In genomic region chr6:145116098-145116672, GRCm38 (mm10) we compare ENCODE assay signal across 8 mouse cellular contexts. TPM values are rescaled to one million over a fixed set of nuclear protein-coding genes. Genes with fewer than 3 reads are reported as not detected.
A peak's percentile ranks its signal among the peaks of the same experiment; 100 is the strongest.
DNase-seq lines count a peak whose midpoint lies in the region; ATAC-seq lines count a peak whose summit lies in the region.

No protein-coding gene starts in this region.

- 13% methylated on average over 4 of the region's 4 CpGs for WGBS in lung, embryonic 16.5 days
- 2% methylated on average over 4 of the region's 4 CpGs for WGBS in forebrain, embryonic 15.5 days
- 94% methylated on average over 4 of the region's 4 CpGs for WGBS in macrophage (ENCODE audit: missing documents)

- H3K9me3 ChIP-seq in lung, embryonic 16.5 days (ENCODE audit: control insufficient read depth, low read length): no peaks in the 10 kb centered on the region
- H3K9me3 ChIP-seq in forebrain, embryonic 15.5 days: no peaks in the 10 kb centered on the region

- H3K36me3 ChIP-seq in lung, embryonic 16.5 days (ENCODE audit: control insufficient read depth, insufficient read depth, low read length): no peaks in the 10 kb centered on the region
- H3K36me3 ChIP-seq in forebrain, embryonic 15.5 days: no peaks in the 10 kb centered on the region
- no peaks in the 10 kb centered on the region for H3K36me3 ChIP-seq in macrophage (ENCODE audit: inconsistent target)

- H3K27me3 ChIP-seq in lung, embryonic 16.5 days (ENCODE audit: control insufficient read depth, insufficient read depth, low read depth, low read length): no peaks in the 10 kb centered on the region
- H3K27me3 ChIP-seq in forebrain, embryonic 15.5 days: no peaks in the 10 kb centered on the region

- no peaks in the 10 kb centered on the region for H3K79me2 ChIP-seq in macrophage (ENCODE audit: inconsistent target)

- 0 out of 2 replicates have a peak overlapping the region, but pooled peaks have one; percentile 12 for H3K27ac ChIP-seq in lung, embryonic 16.5 days (ENCODE audit: low read length)
- H3K27ac ChIP-seq in forebrain, embryonic 15.5 days (replicated peaks): peak overlapping the region; percentile 31
- peak overlapping the region; percentile 34 for H3K27ac ChIP-seq in macrophage

- H3K4me3 ChIP-seq in lung, embryonic 16.5 days (ENCODE audit: low read length): no peak overlapping the region
- no peak overlapping the region for H3K4me3 ChIP-seq in forebrain, embryonic 15.5 days
- no peak overlapping the region for H3K4me3 ChIP-seq in macrophage (ENCODE audit: inconsistent target)

- 0 out of 2 replicates have a peak overlapping the region, but pooled peaks have one; percentile 9 for H3K4me2 ChIP-seq in lung, embryonic 16.5 days (ENCODE audit: low read depth, low read length)
- H3K4me2 ChIP-seq in forebrain, embryonic 15.5 days (replicated peaks): no peak overlapping the region

- no peak for DNase-seq in lung, adult 18-20 months
- peak; percentile 69 for DNase-seq in thymus, postnatal 4 days
- no peak for DNase-seq in cerebellum, postnatal 25 days
- DNase-seq in adrenal gland, adult (ENCODE audit: inconsistent age in 2 of 2, low spot score in 1 of 2): no peak
- no peak for DNase-seq in gastrocnemius, postnatal 10 days

- peak; percentile 71; the same call in 1 of the 2 replicates for ATAC-seq in lung, embryonic 16.5 days (ENCODE audit: low read depth)
- peak; percentile 71 for ATAC-seq in forebrain, embryonic 15.5 days (replicated peaks)

- peak overlapping the region; percentile 12; the same call in 1 of the 2 replicates for H3K9ac ChIP-seq in lung, embryonic 16.5 days (ENCODE audit: low read length)
- no peak overlapping the region for H3K9ac ChIP-seq in forebrain, embryonic 15.5 days (replicated peaks)

- peaks cover 15% of the 10 kb centered on the region; the same call in 1 of the 2 replicates for H3K4me1 ChIP-seq in lung, embryonic 16.5 days (replicated peaks; ENCODE audit: control insufficient read depth, insufficient read depth, low read length)
- peaks cover 12% of the 10 kb centered on the region for H3K4me1 ChIP-seq in forebrain, embryonic 15.5 days

RNA-seq across cellular contexts. Expression of gene Lrmp, which starts 0.7 kb away (rescaled TPM):
- polyA plus RNA-seq in lung, embryonic 16.5 days (2015; fragmentation: Nextera tagmentation; extraction: Ambion mirVana): 4.1 and 6.1 TPM in 2 replicates
- 0.69 and 0.84 TPM in 2 replicates for polyA plus RNA-seq in forebrain, embryonic 15.5 days (2015; fragmentation: Nextera tagmentation; extraction: Ambion mirVana)
- 100 to 1,000 TPM; 139 to 548 (median 329) TPM for total RNA-seq in macrophage (2018; cell fraction: chromatin; rRNA removed)
- 10 to 100 TPM; 52.6 to 82.9 (median 64.0) TPM for total RNA-seq in macrophage (2018; cell fraction: cytosol; rRNA removed)
- total RNA-seq in macrophage (2018; cell fraction: nucleus; rRNA removed): 100 to 1,000 TPM in 21 of 26 experiments, 10 to 100 TPM in 5; 58.8 to 230 (median 136) TPM
- polyA plus RNA-seq in macrophage (2018): 54.2 to 67.8 TPM (median 61.8 TPM) in 3 replicates
- total RNA-seq in gastrocnemius, postnatal 10 days (2021): 1 to 10 TPM; 1.2 to 4.1 TPM

RNA-seq across cellular contexts. Expression of gene Bcat1, which starts 40.2 kb away (rescaled TPM):
- 3.3 and 3.7 TPM in 2 replicates for polyA plus RNA-seq in lung, embryonic 16.5 days (2015; fragmentation: Nextera tagmentation; extraction: Ambion mirVana)
- 100 and 101 TPM in 2 replicates for polyA plus RNA-seq in forebrain, embryonic 15.5 days (2015; fragmentation: Nextera tagmentation; extraction: Ambion mirVana)
- 1 to 10 TPM in 1 of 26 experiments, under 1 TPM in 1, not detected in 24; 0.25 to 5.5 TPM for total RNA-seq in macrophage (2018; cell fraction: chromatin; rRNA removed)
- under 1 TPM in 5 of 26 experiments, not detected in 21; 0.15 to 0.44 (median 0.19) TPM for total RNA-seq in macrophage (2018; cell fraction: cytosol; rRNA removed)
- total RNA-seq in macrophage (2018; cell fraction: nucleus; rRNA removed): under 1 TPM in 2 of 26 experiments, not detected in 24; 0.17 to 0.96 TPM
- polyA plus RNA-seq in macrophage (2018): not detected in 3 replicates
- total RNA-seq in gastrocnemius, postnatal 10 days (2021): 10 to 100 TPM; 12.3 to 16.6 TPM

Comparison
In these comparisons a context has a peak if more than half of its experiments do, and no peak if none do; other contexts are left out.
1. RNA of gene Bcat1, which starts 40.2 kb away (polyA plus RNA-seq): 100 to 101 TPM in forebrain, embryonic 15.5 days; 3.3 to 3.7 TPM in lung, embryonic 16.5 days and not detected in macrophage; every median in the first group is over 10 times any median in the second.
2. Peak in every context shown above with its lines, with median percentiles within 50 percentile points of each other: H3K27ac ChIP-seq.